Mouse (Mus musculus): ENCODE results near the gene Ttyh3.

GRCm38 (mm10) chr5:140599939-140600338 lies 48.9 kb downstream of the Ttyh3 start:
- TF ChIP-seq EP300 (optimal IDR thresholded peaks at IDR 0.05) = no peak
- TF ChIP-seq CTCF (IDR thresholded peaks at IDR 0.05; ENCODE audit: low read depth) = no peak

All from stomach, postnatal 0 days (tissue).